Mouse (Mus musculus) embryo, embryonic 10.5 days (tissue): ENCODE measurements at regions not wholly inside any gene's neighbourhood (a gene's known extent, or its start where the extent isn't known, plus 50 kb on each side); places are given as distances from the start of the nearest gene placed in this dataset.
A peak's percentile ranks its signal among the peaks of the same experiment; 100 is the strongest.

ENCODE experiments used
- DNase-seq: peaks from one replicate; pipeline ENCODE4 v3.0.0-alpha.2; 2015; ENCODE audit warnings: low spot score

GRCm38 (mm10) chr16:27138384-27138783, 146.9 kb upstream of the Gmnc start:
- no peak for DNase-seq

DNA sequence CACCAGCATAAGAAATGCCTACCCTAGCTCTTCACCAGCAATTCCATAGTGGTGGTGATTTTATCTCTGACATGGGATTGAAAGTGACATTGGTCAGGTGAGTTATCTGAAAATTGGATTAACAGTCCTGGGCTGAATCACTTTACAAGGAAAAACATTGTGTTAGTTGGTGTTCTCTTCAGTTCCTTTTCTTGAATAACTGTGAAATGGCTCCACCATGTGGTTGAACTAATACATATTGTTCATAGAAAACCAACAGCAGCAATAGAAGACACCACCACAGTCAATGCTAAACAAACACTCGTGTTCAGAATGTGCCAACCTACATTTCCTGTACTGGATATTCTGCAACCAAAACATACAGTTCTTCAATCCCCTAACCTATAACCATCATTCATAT, 147.5 kb upstream of the Gmnc start:
- DNase-seq = peak; percentile 73

DNA sequence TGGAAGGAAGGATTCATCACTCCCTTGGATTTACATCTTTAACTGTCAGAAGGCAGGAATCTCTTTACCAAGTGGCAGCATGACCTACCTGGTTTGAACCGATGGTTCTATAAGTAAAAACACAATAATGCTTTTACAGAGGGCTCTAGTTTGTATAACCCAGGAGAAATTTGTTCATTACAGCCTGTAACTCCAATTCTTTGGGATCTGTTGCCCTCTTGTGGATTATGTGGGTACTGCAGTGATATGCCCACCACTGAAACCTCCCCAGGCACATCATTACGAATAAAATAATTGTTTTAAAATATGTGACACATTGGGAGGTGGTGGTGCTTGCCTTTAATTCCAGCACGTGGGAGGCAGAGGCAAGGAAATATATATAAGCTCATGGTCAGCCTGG, 148.6 kb upstream of the Gmnc start:
- peak; percentile 74 for DNase-seq

DNA sequence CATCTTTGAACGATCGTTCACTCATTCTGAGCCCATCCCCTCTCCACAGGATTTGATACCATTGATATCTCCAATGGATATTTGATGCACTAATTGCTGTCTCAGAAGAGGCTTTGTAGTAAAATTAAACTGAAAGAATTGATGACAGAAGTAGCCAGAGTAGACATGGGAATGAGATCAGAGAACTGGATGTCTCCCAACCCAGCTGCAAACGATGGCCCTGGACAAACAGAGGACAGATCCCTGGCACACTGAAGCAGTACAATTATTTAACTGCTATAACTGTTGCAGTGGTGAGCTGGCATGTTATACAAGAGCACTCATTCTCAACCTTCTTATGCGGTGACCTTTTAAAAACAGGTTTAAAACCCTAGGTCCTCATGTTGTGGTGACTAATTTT, 151.5 kb upstream of the Ostn start:
- DNase-seq = no peak

DNA sequence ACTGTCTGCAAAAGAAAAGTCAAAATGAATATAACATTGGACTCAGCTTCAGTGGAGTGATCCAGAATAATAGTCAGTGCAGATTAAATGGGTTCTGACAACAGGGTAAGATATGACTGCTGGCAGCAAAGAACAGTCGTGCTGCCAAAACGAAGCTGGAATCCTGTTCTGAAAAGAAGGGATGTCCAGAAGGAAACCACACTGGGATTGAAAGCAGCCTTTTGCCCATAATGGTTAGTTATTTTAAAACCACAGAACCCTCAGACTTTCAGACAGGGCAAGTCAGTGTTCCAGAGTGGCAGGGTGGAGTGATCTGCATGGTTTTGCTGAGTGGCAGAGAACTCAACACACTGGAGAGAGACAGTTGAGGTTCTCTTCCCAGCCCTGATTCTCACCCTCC, 111.6 kb upstream of the Ostn start:
- no peak for DNase-seq
